Mouse (Mus musculus) thymus, adult 2 months (tissue): ENCODE data around the gene Zfp869. TPM values are rescaled to one million over a fixed set of nuclear protein-coding genes. Genes with fewer than 3 reads are reported as not detected.
A peak's percentile ranks its signal among the peaks of the same experiment; 100 is the strongest.
"Not testable (repeated sequence)": the region's sequence is repeated elsewhere in the genome, so short reads cannot be mapped to it uniquely, and the experiment has no call there.

Source experiments
- DNase-seq: peaks from one replicate; pipeline ENCODE4 v3.0.0; 2021
- H3K27ac ChIP-seq: fragments of 200-500 bp; 2 replicates; pipeline ENCODE4 v1.5.1; 2012; ENCODE audit warnings: low read length, control low read depth; ENCODE audit not compliant: control insufficient read depth, insufficient read depth
- H3K27me3 ChIP-seq: fragments of 200-500 bp; 2 replicates; pipeline ENCODE4 v1.6.1; 2012; ENCODE audit warnings: mild to moderate bottlenecking, low read length, moderate library complexity, mixed read lengths; ENCODE audit not compliant: control insufficient read depth, insufficient read depth
- H3K36me3 ChIP-seq: fragments of 200-500 bp; 2 replicates; pipeline ENCODE4 v1.6.1; 2012; ENCODE audit warnings: mild to moderate bottlenecking, low read length, moderate library complexity; ENCODE audit not compliant: control insufficient read depth, insufficient read depth
- H3K4me1 ChIP-seq: fragments of 200-500 bp; replicated peaks from 2 replicates; pipeline ENCODE4 v1.6.1; 2012; ENCODE audit warnings: low read length; ENCODE audit not compliant: control insufficient read depth, insufficient read depth
- H3K4me3 ChIP-seq: fragments of 200-500 bp; 2 replicates; pipeline ENCODE4 v1.5.1; 2012; ENCODE audit warnings: mild to moderate bottlenecking, low read length, control low read depth, moderate library complexity; ENCODE audit not compliant: control insufficient read depth, insufficient read depth
- CTCF ChIP-seq: fragments of 200-500 bp; IDR thresholded peaks from 2 replicates; pipeline ENCODE4 v1.5.1; 2012; ENCODE audit warnings: mild to moderate bottlenecking, control low read depth, low read length, moderate library complexity, borderline replicate concordance; ENCODE audit not compliant: control insufficient read depth, poor library complexity, insufficient read depth; ENCODE audit errors: extremely low read depth
- POLR2A ChIP-seq: fragments of 200-500 bp; IDR thresholded peaks from 2 replicates; pipeline ENCODE4 v1.6.1; 2012; ENCODE audit warnings: mild to moderate bottlenecking, low read length, control low read depth, moderate library complexity; ENCODE audit not compliant: control insufficient read depth, poor library complexity, insufficient read depth; ENCODE audit errors: extremely low read depth
- WGBS: fragments of 180-500 bp; shearing (Covaris S2); methylation state at CpG from one replicate; pipeline ENCODE4 v1.1.7; 2018; 5-methylcytosine and 5-hydroxymethylcytosine counted together
- polyA plus RNA-seq: library from polyadenylated mRNA; depleted of rRNA; stranded (reverse); fragments of >200 nt; gene quantifications from 2 replicates; pipeline ENCODE4 v1.2.3, GENCODE M21; 2012

Gene Zfp869
- polyA plus RNA-seq, 1 experiment = 3.8 TPM

GRCm38 (mm10) chr8:69735495-69735894 lies 25.0 kb upstream of the Zfp869 start:
- Histone ChIP-seq H3K4me3 (no peak overlapping the region), H3K4me1 (no peaks in the 10 kb centered on the region), H3K27ac (no peak overlapping the region), H3K36me3 (no peaks in the 10 kb centered on the region), H3K27me3 (no peaks in the 10 kb centered on the region)
- WGBS = 86% methylated on average over 1 of the region's 1 CpGs
- DNase-seq = no peak
- no peak for TF ChIP-seq POLR2A
- TF ChIP-seq CTCF = no peak

GRCm38 (mm10) chr8:69717232-69717580 lies 6.7 kb upstream of the Zfp869 start:
- no peak for DNase-seq
- 47% methylated on average over 5 of the region's 5 CpGs for WGBS
- Histone ChIP-seq H3K4me3 (peak overlapping the region; percentile 23; the same call in 1 of the 2 replicates), H3K4me1 (peaks cover 8% of the 10 kb centered on the region), H3K27me3 (no peaks in the 10 kb centered on the region), H3K27ac (no peak overlapping the region), H3K36me3 (no peaks in the 10 kb centered on the region)
- TF ChIP-seq POLR2A (no peak), CTCF (no peak)

GRCm38 (mm10) chr8:69716403-69717231 lies 6.1 kb upstream of the Zfp869 start:
- Histone ChIP-seq H3K4me3 (peak overlapping the region; percentile 87), H3K36me3 (no peaks in the 10 kb centered on the region), H3K27ac (peak overlapping the region; percentile 88), H3K27me3 (no peaks in the 10 kb centered on the region), H3K4me1 (peaks cover 8% of the 10 kb centered on the region)
- under 1% methylated on average over 52 of the region's 52 CpGs for WGBS
- TF ChIP-seq CTCF (no peak), POLR2A (peak; percentile 96)
- peak; percentile 92 for DNase-seq

DNA sequence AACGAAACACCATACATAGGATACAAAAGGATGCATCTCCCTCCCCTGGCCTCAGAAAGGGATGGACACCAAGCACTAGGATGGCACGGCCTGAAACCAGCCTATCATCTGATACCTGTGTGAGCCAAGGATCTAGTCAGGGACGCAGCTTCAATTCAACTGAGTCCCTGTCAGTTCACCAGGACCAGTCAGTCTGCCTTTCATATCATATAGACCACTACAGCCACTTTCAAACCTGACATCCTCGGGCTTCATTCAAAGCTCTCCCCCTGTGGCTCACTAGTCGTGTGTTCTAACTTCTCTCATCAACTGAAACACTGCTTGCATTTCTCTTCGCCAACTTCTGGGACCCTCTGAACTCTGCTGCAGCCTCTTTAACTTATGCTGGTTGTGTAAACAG lies 4.8 kb upstream of the Zfp869 start:
- no peak overlapping the region for H3K4me3 ChIP-seq
- peaks cover 4% of the 10 kb centered on the region; the same call in 1 of the 2 replicates for H3K36me3 ChIP-seq
- H3K4me1 ChIP-seq = peaks cover 8% of the 10 kb centered on the region
- H3K27ac ChIP-seq = no peak overlapping the region
- no peak for TF ChIP-seq POLR2A
- TF ChIP-seq CTCF = no peak
- H3K27me3 ChIP-seq = no peaks in the 10 kb centered on the region
- WGBS = 86% methylated on average over 6 of the region's 6 CpGs
- DNase-seq = no peak

DNA sequence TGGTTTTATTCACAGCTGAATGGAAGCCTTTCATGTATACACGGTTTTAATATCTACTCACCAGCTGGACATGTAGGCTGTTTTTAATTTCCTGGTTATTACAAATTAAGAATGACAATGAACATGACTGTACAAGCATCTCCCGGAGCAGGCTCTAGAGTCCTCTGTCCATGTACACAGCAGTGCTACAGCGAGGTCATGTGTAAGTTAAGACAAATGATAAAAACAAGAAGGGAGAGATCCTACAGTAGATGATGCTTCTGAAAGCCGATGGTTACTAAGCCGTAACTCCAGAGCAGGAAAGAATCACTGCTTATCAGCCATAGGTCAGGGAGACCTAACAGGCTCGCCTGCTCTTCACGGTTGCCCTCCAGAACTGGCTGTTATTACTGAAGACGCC lies 3.0 kb upstream of the Zfp869 start:
- H3K4me3 ChIP-seq = no peak overlapping the region
- 95% methylated on average over 8 of the region's 8 CpGs for WGBS
- H3K36me3 ChIP-seq = peaks cover 22% of the 10 kb centered on the region
- no peak for DNase-seq
- H3K4me1 ChIP-seq = peaks cover 8% of the 10 kb centered on the region
- no peak for TF ChIP-seq CTCF
- no peak for TF ChIP-seq POLR2A
- no peak overlapping the region for H3K27ac ChIP-seq
- H3K27me3 ChIP-seq = no peaks in the 10 kb centered on the region

DNA sequence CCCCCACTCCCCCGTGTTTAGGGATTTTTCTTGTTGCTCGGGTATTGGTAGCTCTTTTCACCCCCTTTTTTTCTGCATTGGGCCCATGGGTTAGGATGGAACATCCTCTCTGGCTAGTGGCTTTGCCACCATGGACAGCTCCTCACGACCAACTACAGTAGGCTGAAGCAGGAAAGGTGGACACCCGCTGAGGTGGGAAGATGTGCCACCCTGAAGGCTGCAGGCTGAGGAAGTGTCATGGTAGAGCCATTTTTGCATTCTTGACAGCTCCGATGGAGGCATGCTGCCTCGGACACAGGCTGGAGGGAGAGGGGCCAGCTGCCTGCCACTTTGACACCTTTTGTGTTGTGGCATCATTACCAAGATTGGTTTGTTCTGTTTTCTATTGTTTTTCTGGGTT lies 8.7 kb downstream of the Zfp869 start:
- Histone ChIP-seq H3K27me3 (no peaks in the 10 kb centered on the region), H3K4me3 (no peak overlapping the region), H3K4me1 (peaks cover 6% of the 10 kb centered on the region), H3K36me3 (peaks cover 33% of the 10 kb centered on the region), H3K27ac (no peak overlapping the region)
- no peak for DNase-seq
- 72% methylated on average over 6 of the region's 6 CpGs for WGBS
- TF ChIP-seq POLR2A (no peak), CTCF (no peak)

GRCm38 (mm10) chr8:69665051-69665450 lies 45.5 kb downstream of the Zfp869 start:
- not testable (repeated sequence) for H3K27me3 ChIP-seq, H3K27ac ChIP-seq, H3K4me1 ChIP-seq, H3K36me3 ChIP-seq, DNase-seq, H3K4me3 ChIP-seq
- WGBS = 93% methylated on average over 2 of the region's 2 CpGs
